Mouse (Mus musculus) ES-E14 (cell line): ENCODE results near the gene Ahdc1.

Source experiments
- CHD2 ChIP-seq: IDR thresholded peaks from 2 replicates; pipeline ENCODE4 v1.6.1; 2014; ENCODE audit warnings: mild to moderate bottlenecking, low read depth, low read length, inconsistent platforms
- HCFC1 ChIP-seq: IDR thresholded peaks from 2 replicates; pipeline ENCODE4 v1.6.1; 2012; ENCODE audit warnings: low read length, inconsistent platforms, borderline replicate concordance; ENCODE audit not compliant: insufficient read depth
- MAFK ChIP-seq: IDR thresholded peaks from 2 replicates; pipeline ENCODE4 v1.6.1; 2014; ENCODE audit warnings: mild to moderate bottlenecking, low read depth, low read length, inconsistent platforms; ENCODE audit not compliant: insufficient read depth
- ZC3H11A ChIP-seq: IDR thresholded peaks from 2 replicates; pipeline ENCODE4 v1.6.1; 2012; ENCODE audit warnings: low read depth, mild to moderate bottlenecking, inconsistent platforms, low read length, borderline replicate concordance
- ZNF384 ChIP-seq: IDR thresholded peaks from 2 replicates; pipeline ENCODE4 v1.6.1; 2012; ENCODE audit warnings: low read depth, low read length, inconsistent platforms

- TF ChIP-seq MAFK (no peak), CHD2 (no peak), HCFC1 (no peak), ZNF384 (no peak), ZC3H11A (no peak)
These were observed 40.4 kb downstream of the Ahdc1 start for GRCm38 (mm10) chr4:133051550-133051865.
